Mouse (Mus musculus) neural tube, embryonic 11.5 days (tissue): ENCODE data around the gene Rad54l. TPM values are rescaled to one million over a fixed set of nuclear protein-coding genes. Genes with fewer than 3 reads are reported as not detected.
A peak's percentile ranks its signal among the peaks of the same experiment; 100 is the strongest.

ENCODE experiments used
- ATAC-seq: fragments of 200-750 bp; cut with Nextera tagmentation; 2 replicates; pipeline ENCODE4 v1.8.0; 2017; ENCODE audit warnings: moderate number of reproducible peaks, mild to moderate bottlenecking, moderate TSS enrichment, moderate library complexity; ENCODE audit not compliant: insufficient read depth, low FRiP score, low TSS enrichment
- DNase-seq: peaks from one replicate; pipeline ENCODE4 v3.0.0-alpha.2; 2015; ENCODE audit warnings: low spot score
- H3K27ac ChIP-seq: fragments of 300-500 bp; sonication (generic); 2 replicates; pipeline ENCODE4 v1.5.1; 2014; ENCODE audit warnings: low read depth, mild to moderate bottlenecking, low read length
- H3K27me3 ChIP-seq: fragments of 300-500 bp; sonication (generic); 2 replicates; pipeline ENCODE4 v1.6.1; 2014; ENCODE audit warnings: mild to moderate bottlenecking, low read length, mixed read lengths; ENCODE audit not compliant: control insufficient read depth, insufficient read depth
- H3K36me3 ChIP-seq: fragments of 300-500 bp; sonication (generic); 2 replicates; pipeline ENCODE4 v1.6.1; 2014; ENCODE audit warnings: mild to moderate bottlenecking, low read length, moderate library complexity, mixed read lengths; ENCODE audit not compliant: control insufficient read depth, insufficient read depth
- H3K4me1 ChIP-seq: fragments of 300-500 bp; sonication (generic); 2 replicates; pipeline ENCODE4 v1.6.1; 2014; ENCODE audit warnings: low read length, mixed read lengths; ENCODE audit not compliant: control insufficient read depth, insufficient read depth
- H3K4me2 ChIP-seq: fragments of 300-500 bp; sonication (generic); 2 replicates; pipeline ENCODE4 v1.6.1; 2014; ENCODE audit warnings: low read depth, mild to moderate bottlenecking, moderate library complexity
- H3K4me3 ChIP-seq: fragments of 300-500 bp; sonication (generic); 2 replicates; pipeline ENCODE4 v1.5.1; 2014; ENCODE audit warnings: low read depth, low read length
- H3K9ac ChIP-seq: fragments of 300-500 bp; sonication (generic); 2 replicates; pipeline ENCODE4 v1.6.1; 2014; ENCODE audit warnings: mild to moderate bottlenecking, low read length
- H3K9me3 ChIP-seq: fragments of 300-500 bp; sonication (generic); 2 replicates; pipeline ENCODE4 v1.6.1; 2016; ENCODE audit warnings: low read length; ENCODE audit not compliant: control insufficient read depth
- WGBS: fragments of 180-500 bp; shearing (Covaris S2); extraction: QIAGEN DNeasy Blood & Tissue Kit; methylation state at CpG from one replicate; pipeline ENCODE4 v1.1.7; 2014; 5-methylcytosine and 5-hydroxymethylcytosine counted together
- polyA plus RNA-seq: library from polyadenylated mRNA; unstranded; fragments of >200 nt; fragmentation: Nextera tagmentation; extraction: Ambion mirVana; gene quantifications from 2 replicates; pipeline ENCODE4 v1.2.1, GENCODE M21; 2014

Rad54l gene
- polyA plus RNA-seq, 1 experiment from 2014 or later, result 44.3 TPM

- H3K4me2 ChIP-seq, result peak overlapping the region; percentile 95
- under 1% methylated on average over 40 of the region's 47 CpGs for WGBS
- peak overlapping the region; percentile 60 for H3K4me3 ChIP-seq
- no peak overlapping the region for H3K27ac ChIP-seq
- peak; percentile 60 for DNase-seq
- peaks cover 4% of the 10 kb centered on the region; the same call in 1 of the 2 replicates for H3K4me1 ChIP-seq
- H3K9me3 ChIP-seq, result no peaks in the 10 kb centered on the region
- no peaks in the 10 kb centered on the region for H3K27me3 ChIP-seq
- ATAC-seq, result peak; percentile 35; the same call in 1 of the 2 replicates
- no peaks in the 10 kb centered on the region for H3K36me3 ChIP-seq
- H3K9ac ChIP-seq, result peak overlapping the region; percentile 68
These were observed 20.6 kb upstream of the Rad54l start for GRCm38 (mm10) chr4:116143891-116144717.

DNA sequence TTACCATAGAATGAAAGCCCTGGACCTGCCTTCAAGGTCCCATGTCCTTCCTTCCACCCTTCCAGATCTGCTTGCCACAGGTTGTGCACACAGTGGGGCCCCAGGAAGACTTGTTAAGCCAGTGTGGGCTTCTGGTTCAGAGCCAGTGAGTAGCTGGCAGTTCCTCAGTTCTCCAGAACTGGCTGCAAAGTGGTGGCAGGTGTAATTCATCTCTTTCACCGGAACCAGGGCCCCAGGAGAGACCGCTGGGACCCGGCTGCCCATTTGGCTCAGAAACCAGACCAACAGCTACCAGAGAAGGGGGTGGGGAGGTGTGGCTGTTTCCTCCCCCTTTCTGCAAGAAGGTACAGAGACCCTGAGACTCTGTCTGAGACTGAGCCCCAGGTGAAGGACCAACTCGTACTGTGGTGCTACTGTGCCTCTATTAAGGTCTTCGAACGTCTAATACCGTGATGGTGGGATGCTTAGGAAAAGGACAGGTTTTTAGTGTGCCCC, 19.9 kb upstream of the Rad54l start:
- Histone ChIP-seq H3K36me3 (no peaks in the 10 kb centered on the region), H3K9me3 (no peaks in the 10 kb centered on the region), H3K27me3 (no peaks in the 10 kb centered on the region), H3K4me2 (peak overlapping the region; percentile 95), H3K4me3 (peak overlapping the region; percentile 60; the same call in 1 of the 2 replicates), H3K9ac (no peak overlapping the region), H3K4me1 (peaks cover 4% of the 10 kb centered on the region; the same call in 1 of the 2 replicates), H3K27ac (no peak overlapping the region)
- 9% methylated on average over 7 of the region's 7 CpGs for WGBS
- ATAC-seq (no peak), DNase-seq (no peak)

DNA sequence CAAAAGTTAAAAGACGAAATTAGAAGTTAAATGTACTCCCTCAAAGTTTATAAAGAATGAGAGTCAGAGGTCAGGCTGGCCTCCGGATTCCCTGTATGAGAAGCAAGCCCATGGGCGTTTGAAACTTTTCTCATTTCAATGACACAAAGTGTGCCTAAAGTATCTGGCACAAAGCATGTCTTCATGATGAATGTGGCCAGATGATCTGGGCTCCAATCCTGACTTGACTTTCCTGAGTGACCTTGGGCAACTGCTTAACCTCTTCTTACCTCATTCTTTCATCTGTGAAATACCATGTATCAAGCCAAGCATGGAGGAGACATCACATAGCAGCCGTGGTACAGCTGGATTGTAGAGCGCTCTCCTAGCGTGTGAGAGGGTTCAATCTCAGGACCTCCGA, 18.8 kb upstream of the Rad54l start:
- no peaks in the 10 kb centered on the region for H3K36me3 ChIP-seq
- peaks cover 4% of the 10 kb centered on the region; the same call in 1 of the 2 replicates for H3K4me1 ChIP-seq
- no peak overlapping the region for H3K4me2 ChIP-seq
- no peaks in the 10 kb centered on the region for H3K9me3 ChIP-seq
- ATAC-seq, result no peak
- H3K27ac ChIP-seq, result no peak overlapping the region
- 79% methylated on average over 7 of the region's 7 CpGs for WGBS
- no peaks in the 10 kb centered on the region for H3K27me3 ChIP-seq
- DNase-seq, result no peak
- H3K4me3 ChIP-seq, result no peak overlapping the region
- H3K9ac ChIP-seq, result no peak overlapping the region

DNA sequence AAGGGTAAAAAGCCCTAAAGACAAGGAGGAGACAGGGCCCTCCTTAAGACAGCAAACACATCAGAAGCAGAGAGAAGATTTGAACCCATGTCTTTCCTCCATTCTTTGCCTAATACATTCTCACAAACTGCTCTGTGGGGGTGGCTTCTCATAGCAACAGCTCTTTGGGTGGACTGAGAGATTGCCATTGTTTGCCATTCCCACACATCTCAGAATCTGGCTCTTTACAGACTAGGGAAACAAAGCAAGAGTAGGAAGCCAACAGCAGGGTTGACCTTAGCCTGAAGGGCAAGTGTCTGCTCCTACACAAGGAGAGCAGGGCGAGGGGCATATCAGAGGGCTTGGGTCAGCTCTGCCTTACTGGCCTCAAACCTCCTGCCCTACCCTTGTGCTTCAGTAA, 18.2 kb upstream of the Rad54l start:
- H3K4me3 ChIP-seq, result no peak overlapping the region
- no peak overlapping the region for H3K27ac ChIP-seq
- no peak overlapping the region for H3K4me2 ChIP-seq
- H3K36me3 ChIP-seq, result no peaks in the 10 kb centered on the region
- no peak for DNase-seq
- ATAC-seq, result no peak
- peaks cover 4% of the 10 kb centered on the region; the same call in 1 of the 2 replicates for H3K4me1 ChIP-seq
- no peak overlapping the region for H3K9ac ChIP-seq
- no peaks in the 10 kb centered on the region for H3K27me3 ChIP-seq
- H3K9me3 ChIP-seq, result no peaks in the 10 kb centered on the region
- 78% methylated on average over 1 of the region's 1 CpGs for WGBS

GRCm38 (mm10) chr4:116140801-116141574, 17.5 kb upstream of the Rad54l start:
- H3K9me3 ChIP-seq, result no peaks in the 10 kb centered on the region
- H3K4me1 ChIP-seq, result peaks cover 4% of the 10 kb centered on the region; the same call in 1 of the 2 replicates
- no peak overlapping the region for H3K9ac ChIP-seq
- H3K27me3 ChIP-seq, result no peaks in the 10 kb centered on the region
- no peaks in the 10 kb centered on the region for H3K36me3 ChIP-seq
- H3K4me3 ChIP-seq, result no peak overlapping the region
- no peak overlapping the region for H3K27ac ChIP-seq
- WGBS, result 82% methylated on average over 7 of the region's 7 CpGs
- DNase-seq (no peak), ATAC-seq (no peak)
- no peak overlapping the region for H3K4me2 ChIP-seq

GRCm38 (mm10) chr4:116137421-116137996, 14.0 kb upstream of the Rad54l start:
- Histone ChIP-seq H3K4me2 (no peak overlapping the region), H3K9me3 (no peaks in the 10 kb centered on the region), H3K27me3 (no peaks in the 10 kb centered on the region), H3K4me1 (no peaks in the 10 kb centered on the region), H3K4me3 (no peak overlapping the region), H3K9ac (no peak overlapping the region), H3K36me3 (no peaks in the 10 kb centered on the region), H3K27ac (no peak overlapping the region)
- ATAC-seq (no peak), DNase-seq (no peak)
- 58% methylated on average over 13 of the region's 13 CpGs for WGBS

DNA sequence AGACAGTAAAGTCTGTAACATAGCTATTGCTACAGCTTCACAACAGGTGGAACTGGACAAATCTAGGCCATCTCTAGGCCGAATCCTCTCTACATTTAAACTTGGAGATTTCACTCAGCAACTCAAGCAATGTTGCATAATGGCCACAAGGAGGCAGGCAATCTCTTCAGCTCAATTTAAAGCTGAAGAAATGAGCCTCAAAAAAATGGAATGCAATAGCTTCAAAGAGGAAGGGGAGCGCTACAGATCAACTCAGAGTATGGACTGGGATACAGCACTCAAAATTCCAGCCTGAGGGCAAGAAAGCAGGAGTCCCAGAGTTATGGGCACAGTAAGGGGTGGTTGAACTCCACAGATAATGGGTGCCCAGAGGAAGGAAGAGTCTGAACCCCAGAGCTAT, 11.5 kb upstream of the Rad54l start:
- no peaks in the 10 kb centered on the region for H3K4me1 ChIP-seq
- no peak overlapping the region for H3K4me3 ChIP-seq
- no peaks in the 10 kb centered on the region for H3K36me3 ChIP-seq
- no peak overlapping the region for H3K27ac ChIP-seq
- ATAC-seq, result no peak
- WGBS, result 39% methylated on average over 2 of the region's 2 CpGs
- no peaks in the 10 kb centered on the region for H3K9me3 ChIP-seq
- no peaks in the 10 kb centered on the region for H3K27me3 ChIP-seq
- DNase-seq, result no peak
- H3K4me2 ChIP-seq, result no peak overlapping the region
- H3K9ac ChIP-seq, result no peak overlapping the region

GRCm38 (mm10) chr4:116133126-116133525, 9.6 kb upstream of the Rad54l start:
- WGBS, result 87% methylated on average over 4 of the region's 4 CpGs
- no peaks in the 10 kb centered on the region for H3K36me3 ChIP-seq
- no peak for DNase-seq

More at GRCm38 (mm10) chr4:116133126-116133525, 9.6 kb upstream of the Rad54l start:
- Histone ChIP-seq H3K4me1 (no peaks in the 10 kb centered on the region), H3K9me3 (no peaks in the 10 kb centered on the region), H3K4me3 (no peak overlapping the region), H3K4me2 (no peak overlapping the region), H3K27me3 (no peaks in the 10 kb centered on the region), H3K9ac (no peak overlapping the region), H3K27ac (no peak overlapping the region)
- ATAC-seq, result no peak
